In the genomic region with DNA sequence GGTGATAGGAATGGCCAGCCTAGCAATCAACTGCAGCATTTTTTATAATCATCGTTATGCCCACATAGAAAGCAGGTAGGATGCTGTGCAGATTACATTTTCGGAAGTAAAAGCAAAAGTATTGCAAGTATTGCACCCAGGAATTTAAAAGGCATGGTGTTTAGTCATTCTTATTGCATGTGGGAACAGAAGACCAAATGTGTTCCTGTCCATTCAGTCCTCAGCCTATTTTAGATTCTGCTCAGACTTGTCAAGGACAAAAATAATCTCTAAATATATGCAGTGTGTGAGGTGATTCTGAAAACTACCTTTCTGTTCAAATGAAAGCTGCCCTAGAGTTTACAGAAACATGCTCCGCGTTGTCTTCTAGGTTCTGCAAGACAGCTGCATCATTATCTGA, we compare ENCODE assay signal across 18 mouse cellular contexts.
"Had no signal": no experiment of that assay in that cellular context is flagged by ENCODE, and none has a peak within 500 bp of the region (broad histone marks: within the 10 kb centered on the region; RNA-seq: fewer than 3 reads in every experiment).

No protein-coding gene starts in this region.

- H3K27me3 ChIP-seq: midbrain, embryonic 12.5 days; neural tube, embryonic 13.5 days; neural tube, embryonic 15.5 days had no signal

- H3K36me3 ChIP-seq: midbrain, embryonic 10.5 days; midbrain, embryonic 12.5 days; neural tube, embryonic 13.5 days; neural tube, embryonic 15.5 days had no signal

- H3K27ac ChIP-seq: midbrain, embryonic 10.5 days; midbrain, embryonic 12.5 days; neural tube, embryonic 13.5 days; neural tube, embryonic 15.5 days had no signal

- H3K4me2 ChIP-seq: lung, embryonic 14.5 days; midbrain, embryonic 12.5 days; neural tube, embryonic 13.5 days; neural tube, embryonic 15.5 days had no signal

- H3K9ac ChIP-seq: lung, embryonic 14.5 days; midbrain, embryonic 12.5 days; neural tube, embryonic 13.5 days; neural tube, embryonic 15.5 days had no signal

- ATAC-seq: midbrain, embryonic 16.5 days had no signal

- H3K4me1 ChIP-seq: midbrain, embryonic 10.5 days; midbrain, embryonic 12.5 days; neural tube, embryonic 15.5 days had no signal

- H3K4me3 ChIP-seq: midbrain, embryonic 10.5 days; midbrain, embryonic 12.5 days; myocyte; neural tube, embryonic 13.5 days; neural tube, embryonic 15.5 days had no signal

- H3K9me3 ChIP-seq: midbrain, embryonic 10.5 days; midbrain, embryonic 12.5 days; neural tube, embryonic 13.5 days; neural tube, embryonic 15.5 days had no signal

- DNase-seq: lung, adult 18-20 months; lung, postnatal 10 days; lung, postnatal 4 days; midbrain, embryonic 14.5 days; right cerebral cortex, adult 18-20 months; right cerebral cortex, postnatal 25 days; right cerebral cortex, postnatal 4 days; spleen, adult 18-20 months; thymus, adult 2 months; thymus, postnatal 25 days; thymus, postnatal 4 days had no signal
